Mouse (Mus musculus) liver, adult 2 months (tissue): Measurements from ENCODE around the gene Gm45753. TPM values are rescaled to one million over a fixed set of nuclear protein-coding genes. Genes with fewer than 3 reads are reported as not detected.

Experiments used
- DNase-seq: peaks from one replicate; pipeline ENCODE4 v3.0.0-alpha.2; 2011; ENCODE audit warnings: low read depth, low spot score; ENCODE audit errors: extremely low read depth
- H3K27ac ChIP-seq: fragments of 200-500 bp; replicated peaks from 2 replicates; pipeline ENCODE4 v1.5.1; 2012; ENCODE audit warnings: low read depth, mild to moderate bottlenecking, control low read depth, inconsistent platforms, low read length; ENCODE audit not compliant: insufficient read depth
- H3K27me3 ChIP-seq: fragments of 200-500 bp; 2 replicates; pipeline ENCODE4 v1.6.1; 2012; ENCODE audit warnings: mild to moderate bottlenecking, moderate library complexity, low read length, inconsistent platforms; ENCODE audit not compliant: control insufficient read depth, insufficient read depth
- H3K36me3 ChIP-seq: fragments of 200-500 bp; 2 replicates; pipeline ENCODE4 v1.6.1; 2012; ENCODE audit warnings: low read length, inconsistent platforms; ENCODE audit not compliant: control insufficient read depth, insufficient read depth
- H3K4me1 ChIP-seq: fragments of 200-500 bp; 2 replicates; pipeline ENCODE4 v1.6.1; 2011; ENCODE audit warnings: low read length; ENCODE audit not compliant: control insufficient read depth, insufficient read depth
- H3K4me3 ChIP-seq: fragments of 200-500 bp; 2 replicates; pipeline ENCODE4 v1.5.1; 2011; ENCODE audit warnings: low read depth, mild to moderate bottlenecking, control low read depth, low read length, moderate library complexity; ENCODE audit not compliant: insufficient read depth
- H3K79me2 ChIP-seq: fragments of 200-500 bp; 2 replicates; pipeline ENCODE4 v1.6.1; 2012; ENCODE audit warnings: inconsistent platforms, mild to moderate bottlenecking, low read length, moderate library complexity; ENCODE audit not compliant: control insufficient read depth, insufficient read depth
- H3K9ac ChIP-seq: fragments of 200-500 bp; 2 replicates; pipeline ENCODE4 v1.6.1; 2012; ENCODE audit warnings: low read depth, mild to moderate bottlenecking, control low read depth, inconsistent platforms, low read length
- CTCF ChIP-seq: fragments of 200-500 bp; IDR thresholded peaks from 2 replicates; pipeline ENCODE4 v1.5.1; 2011; ENCODE audit warnings: low read depth, low read length, control low read depth
- POLR2A ChIP-seq: fragments of 200-500 bp; IDR thresholded peaks from 2 replicates; pipeline ENCODE4 v1.6.1; 2011; ENCODE audit warnings: low read length, control low read depth; ENCODE audit not compliant: insufficient read depth; ENCODE audit errors: extremely low read depth
- WGBS: fragments of 180-500 bp; shearing (Covaris S2); methylation state at CpG from one replicate; pipeline ENCODE4 v1.1.7; 2018; 5-methylcytosine and 5-hydroxymethylcytosine counted together
- polyA plus RNA-seq: library from polyadenylated mRNA; depleted of rRNA; stranded (reverse); fragments of >200 nt; gene quantifications from 2 replicates; pipeline ENCODE4 v1.2.3, GENCODE M21; 2012
- total RNA-seq: library from RNA; depleted of rRNA; stranded (reverse); fragments of >200 nt; gene quantifications from 2 replicates; pipeline ENCODE4 v1.2.3, GENCODE M21; 2014

Gm45753 gene
- total and polyA plus RNA-seq, 2 experiments = 0.24 to 0.37 TPM

- Histone ChIP-seq H3K27ac (0 out of 2 replicates have a peak overlapping the region, but pooled peaks have one; percentile 9), H3K4me3 (no peak overlapping the region), H3K79me2 (no peaks in the 10 kb centered on the region), H3K9ac (no peak overlapping the region), H3K36me3 (peaks cover 37% of the 10 kb centered on the region), H3K4me1 (peaks cover 31% of the 10 kb centered on the region), H3K27me3 (no peaks in the 10 kb centered on the region)
- DNase-seq = peak; percentile 81
- TF ChIP-seq CTCF (no peak), POLR2A (no peak)
These were observed 39.2 kb downstream of the Gm45753 start for GRCm38 (mm10) chr8:45269056-45269455.

DNA sequence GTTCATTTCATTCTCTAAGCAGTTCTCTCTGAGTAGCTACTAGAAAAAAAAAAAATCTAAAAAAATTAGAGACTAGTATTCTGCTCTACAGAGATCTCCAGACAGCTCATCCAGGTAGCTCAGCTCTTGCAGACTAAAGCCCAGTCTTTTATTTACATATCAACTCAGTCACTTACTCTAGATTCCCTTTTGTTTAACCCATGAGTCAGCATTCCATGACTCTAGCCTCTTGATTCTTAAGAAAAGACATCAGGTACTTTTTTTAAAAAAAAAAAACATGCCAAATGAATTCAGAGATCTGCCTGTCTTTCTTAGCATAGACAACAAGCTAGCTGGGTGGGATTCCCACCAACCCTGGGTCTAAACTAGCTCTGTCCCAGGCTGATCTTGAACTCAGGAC, 39.8 kb downstream of the Gm45753 start:
- DNase-seq = peak; percentile 66
- no peak for TF ChIP-seq CTCF
- no peak for TF ChIP-seq POLR2A
- Histone ChIP-seq H3K4me1 (peaks cover 35% of the 10 kb centered on the region), H3K79me2 (no peaks in the 10 kb centered on the region), H3K27ac (peak overlapping the region; percentile 71), H3K9ac (peak overlapping the region; percentile 34; the same call in 1 of the 2 replicates), H3K27me3 (no peaks in the 10 kb centered on the region), H3K36me3 (peaks cover 35% of the 10 kb centered on the region), H3K4me3 (no peak overlapping the region)

GRCm38 (mm10) chr8:45267611-45268391, 40.5 kb downstream of the Gm45753 start:
- H3K27me3 ChIP-seq = no peaks in the 10 kb centered on the region
- H3K36me3 ChIP-seq = peaks cover 29% of the 10 kb centered on the region
- DNase-seq = peak; percentile 91
- H3K4me3 ChIP-seq = no peak overlapping the region
- TF ChIP-seq CTCF = no peak
- TF ChIP-seq POLR2A = no peak
- WGBS = 17% methylated on average over 4 of the region's 4 CpGs
- no peaks in the 10 kb centered on the region for H3K79me2 ChIP-seq
- peak overlapping the region; percentile 43 for H3K27ac ChIP-seq
- H3K9ac ChIP-seq = no peak overlapping the region
- H3K4me1 ChIP-seq = peaks cover 41% of the 10 kb centered on the region

- Histone ChIP-seq H3K4me3 (no peak overlapping the region), H3K9ac (peak overlapping the region; percentile 57), H3K36me3 (peaks cover 21% of the 10 kb centered on the region), H3K79me2 (no peaks in the 10 kb centered on the region), H3K27me3 (no peaks in the 10 kb centered on the region), H3K4me1 (peaks cover 48% of the 10 kb centered on the region), H3K27ac (peak overlapping the region; percentile 97)
- WGBS = 45% methylated on average over 8 of the region's 8 CpGs
- no peak for TF ChIP-seq POLR2A
- TF ChIP-seq CTCF = no peak
- DNase-seq = peak; percentile 87
These were observed 41.3 kb downstream of the Gm45753 start for GRCm38 (mm10) chr8:45266993-45267392.

- Histone ChIP-seq H3K9ac (peak overlapping the region; percentile 72), H3K27me3 (no peaks in the 10 kb centered on the region), H3K4me3 (no peak overlapping the region), H3K36me3 (peaks cover 11% of the 10 kb centered on the region), H3K79me2 (no peaks in the 10 kb centered on the region), H3K27ac (peak overlapping the region; percentile 99), H3K4me1 (peaks cover 48% of the 10 kb centered on the region)
- DNase-seq = peak; percentile 99
- WGBS = 21% methylated on average over 4 of the region's 4 CpGs
- no peak for TF ChIP-seq CTCF
- TF ChIP-seq POLR2A = no peak
These were observed 43.3 kb downstream of the Gm45753 start for GRCm38 (mm10) chr8:45264918-45265317.

DNA sequence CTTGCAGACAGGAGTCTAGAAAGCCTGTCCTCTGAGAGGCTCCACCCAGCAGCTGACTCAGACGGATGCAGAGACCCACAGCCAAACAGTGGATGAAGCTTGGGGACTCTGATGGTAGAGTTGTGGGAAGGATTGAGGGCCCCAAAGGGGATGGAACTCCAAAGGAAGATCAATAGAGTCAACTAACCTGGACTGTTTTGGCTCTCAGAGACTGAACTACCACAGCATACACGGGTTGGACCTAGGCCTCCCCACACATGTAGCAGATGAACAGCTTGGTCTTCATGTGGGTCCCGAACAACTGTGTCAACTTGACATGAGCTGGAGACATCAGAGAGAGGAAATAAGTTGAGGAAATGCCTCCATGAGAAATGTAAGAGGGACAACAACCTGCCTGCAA, 45.4 kb downstream of the Gm45753 start:
- Histone ChIP-seq H3K36me3 (peaks cover 10% of the 10 kb centered on the region), H3K9ac (no peak overlapping the region), H3K27me3 (no peaks in the 10 kb centered on the region), H3K79me2 (peaks cover 3% of the 10 kb centered on the region; the same call in 1 of the 2 replicates), H3K27ac (peak overlapping the region; percentile 95), H3K4me3 (no peak overlapping the region), H3K4me1 (peaks cover 37% of the 10 kb centered on the region)
- WGBS = 20% methylated on average over 3 of the region's 3 CpGs
- TF ChIP-seq POLR2A (no peak), CTCF (no peak)
- peak; percentile 67 for DNase-seq
